Mouse (Mus musculus) olfactory bulb, adult 2 months (tissue): ENCODE data around the gene Zbtb1.

Experiments
- CTCF ChIP-seq: fragments of 200-500 bp; IDR thresholded peaks from 2 replicates; pipeline ENCODE4 v1.5.1; 2012; ENCODE audit warnings: low read depth, mild to moderate bottlenecking, low read length, moderate library complexity; ENCODE audit not compliant: insufficient read depth
- POLR2A ChIP-seq: fragments of 200-500 bp; IDR thresholded peaks from 2 replicates; pipeline ENCODE4 v1.6.1; 2012; ENCODE audit warnings: mild to moderate bottlenecking, low read depth, low read length, moderate library complexity; ENCODE audit not compliant: insufficient read depth

DNA sequence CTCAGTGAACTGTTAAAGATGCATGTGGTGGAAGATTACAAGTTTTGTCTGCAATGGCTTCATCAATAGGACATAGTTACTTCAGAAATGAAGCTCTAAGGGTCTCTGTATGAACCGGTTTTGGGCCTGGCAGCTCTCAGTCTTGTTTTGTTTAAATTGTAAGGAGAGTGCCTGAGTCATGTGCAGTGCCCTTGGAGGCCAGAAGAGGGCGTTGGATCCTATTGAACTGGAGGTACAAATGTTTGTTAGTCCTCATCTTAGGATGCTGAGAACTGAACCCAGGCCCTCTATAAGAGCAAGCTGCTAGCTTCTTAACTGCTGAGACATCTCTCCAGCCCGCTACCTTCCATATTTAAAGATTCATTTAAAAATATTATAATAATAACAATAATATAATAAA, 31.6 kb downstream of the Zbtb1 start:
- TF ChIP-seq CTCF (no peak), POLR2A (no peak)
